Mouse (Mus musculus): ENCODE results near the gene Heatr1. TPM values are rescaled to one million over a fixed set of nuclear protein-coding genes. Genes with fewer than 3 reads are reported as not detected.

Gene Heatr1
- total RNA-seq (2015; ENCODE audit: low replicate concordance) = 10.2 and 11.3 TPM in 2 replicates
- total RNA-seq (2017; ENCODE audit: low replicate concordance) = 14.9 and 25.9 TPM in 2 replicates

GRCm38 (mm10) chr13:12394609-12395505, at the start of gene Heatr1:
Gene Heatr1 (plus strand): TSS chr13:12395027.
- peak; percentile 94 for ATAC-seq (replicated peaks; ENCODE audit: low FRiP score, poor library complexity, severe bottlenecking)

DNA sequence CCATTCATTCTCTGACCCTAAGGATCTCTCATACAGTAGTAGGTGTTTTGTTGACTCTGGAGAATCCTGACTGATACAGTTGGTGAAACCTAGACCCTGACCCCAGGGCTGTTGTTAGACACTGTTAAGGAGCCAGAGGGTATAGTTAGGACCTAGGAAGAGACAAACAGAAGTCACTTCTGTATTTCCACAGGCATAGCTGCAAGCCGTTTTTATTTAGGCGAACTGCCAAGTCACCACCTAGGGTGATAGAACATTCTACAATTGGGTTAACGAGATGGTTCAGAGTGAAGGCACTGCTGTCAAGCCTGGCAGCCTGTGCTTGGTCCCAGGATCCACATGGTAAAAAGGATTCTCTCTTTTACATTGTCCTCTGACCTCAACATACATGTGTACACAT, 48.0 kb upstream of the Heatr1 start:
- ATAC-seq (replicated peaks; ENCODE audit: low FRiP score, poor library complexity, severe bottlenecking) = no peak

DNA sequence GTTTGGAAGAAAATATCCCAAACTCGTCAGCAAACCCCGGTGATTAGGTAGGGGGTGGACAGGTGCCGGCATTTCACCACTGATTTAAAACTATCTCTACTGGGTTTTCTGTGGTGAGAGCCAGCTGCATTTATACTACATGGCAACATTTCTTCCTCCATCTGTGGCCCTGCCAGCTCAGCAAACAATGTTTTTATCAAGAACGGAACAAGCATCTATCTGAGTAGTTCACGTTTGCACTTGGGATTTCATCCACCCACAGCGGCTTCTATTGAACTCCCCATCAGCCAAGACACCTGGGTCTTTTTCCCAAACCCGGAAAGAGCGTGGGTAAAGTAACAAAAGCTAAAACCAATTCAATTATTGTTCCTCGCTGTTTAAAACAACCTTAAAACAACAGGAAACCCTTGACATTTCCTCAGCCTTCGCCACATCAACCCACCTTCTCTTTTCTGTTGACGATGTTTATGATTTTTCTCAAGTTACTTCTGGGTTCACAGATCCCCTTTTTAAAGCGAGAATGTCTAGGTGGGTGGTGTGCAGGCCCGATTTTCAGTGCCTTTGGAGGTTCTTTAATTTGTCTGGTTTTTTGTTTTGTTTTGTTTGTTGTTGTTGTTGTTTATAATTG, 45.5 kb upstream of the Heatr1 start:
- ATAC-seq (replicated peaks; ENCODE audit: low FRiP score, poor library complexity, severe bottlenecking) = no peak

- no peak for ATAC-seq (replicated peaks; ENCODE audit: low FRiP score, poor library complexity, severe bottlenecking)
Measured at GRCm38 (mm10) chr13:12356184-12356583, 38.6 kb upstream of the Heatr1 start.

DNA sequence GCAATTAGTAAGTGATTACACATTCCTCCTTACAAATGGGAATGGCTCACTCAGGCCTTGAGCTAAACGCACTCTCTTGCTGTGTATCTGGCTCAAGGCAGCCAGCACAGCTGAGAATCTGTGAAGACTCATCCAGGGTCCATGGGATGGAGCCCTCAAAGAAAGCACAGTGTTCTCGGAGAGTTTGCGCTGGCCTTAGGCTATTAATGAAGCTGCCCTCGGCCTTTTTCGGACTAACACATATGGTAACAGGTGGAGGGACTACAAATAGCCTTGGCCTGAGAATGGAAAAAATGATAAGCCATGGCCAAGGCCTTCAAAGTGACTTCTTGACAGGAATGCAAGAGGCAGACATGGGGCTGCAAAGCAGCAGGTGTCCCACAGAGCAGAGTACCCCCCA, 37.3 kb upstream of the Heatr1 start:
- ATAC-seq (replicated peaks; ENCODE audit: low FRiP score, poor library complexity, severe bottlenecking) = no peak

DNA sequence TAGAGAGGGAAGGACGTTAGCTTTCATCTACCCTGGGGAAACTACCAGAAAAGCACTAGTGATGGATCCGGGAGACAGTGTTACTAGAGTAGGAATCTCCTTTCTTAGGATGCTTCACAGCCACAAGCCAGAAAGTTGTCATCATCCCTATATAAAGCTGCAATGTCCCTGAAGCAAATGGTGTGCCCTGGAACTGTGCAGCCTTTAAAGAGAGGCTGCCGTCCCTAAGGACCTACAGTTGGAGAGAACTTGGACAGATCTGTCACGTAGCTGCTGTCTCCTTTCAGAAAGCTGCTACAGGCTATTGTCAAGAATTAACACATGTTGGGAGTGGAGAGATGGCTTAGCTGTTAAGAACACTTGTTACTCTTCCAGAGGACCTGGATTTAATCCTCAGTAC, 33.3 kb upstream of the Heatr1 start:
- no peak for ATAC-seq (replicated peaks; ENCODE audit: low FRiP score, poor library complexity, severe bottlenecking)

- ATAC-seq (replicated peaks; ENCODE audit: low FRiP score, poor library complexity, severe bottlenecking) = no peak
Measured at GRCm38 (mm10) chr13:12369041-12369621, 25.7 kb upstream of the Heatr1 start.

GRCm38 (mm10) chr13:12369930-12370329, 24.9 kb upstream of the Heatr1 start:
- no peak for ATAC-seq (replicated peaks; ENCODE audit: low FRiP score, poor library complexity, severe bottlenecking)

DNA sequence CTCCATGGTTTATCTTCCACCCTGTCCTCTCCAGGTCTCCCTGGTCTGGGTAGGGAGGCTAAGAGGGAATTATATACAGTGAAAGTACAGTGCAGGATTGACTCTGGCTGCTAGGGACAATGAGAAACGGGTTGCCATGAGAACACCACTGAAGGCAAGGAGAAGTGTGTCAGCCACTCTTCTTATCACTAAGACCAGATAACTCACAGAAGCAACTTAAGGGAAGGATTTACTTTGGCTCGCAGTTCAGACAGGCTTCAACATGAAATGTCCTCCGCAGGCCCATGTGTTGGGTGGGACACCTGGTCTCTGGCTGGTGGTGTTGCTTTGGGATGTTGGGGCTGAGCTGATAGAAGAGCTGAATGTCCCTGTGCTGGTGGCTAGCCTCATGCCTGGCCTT, 22.1 kb upstream of the Heatr1 start:
- no peak for ATAC-seq (replicated peaks; ENCODE audit: low FRiP score, poor library complexity, severe bottlenecking)

GRCm38 (mm10) chr13:12376778-12377177, 18.0 kb upstream of the Heatr1 start:
- no peak for ATAC-seq (replicated peaks; ENCODE audit: low FRiP score, poor library complexity, severe bottlenecking)

GRCm38 (mm10) chr13:12384796-12385195, 10.0 kb upstream of the Heatr1 start:
- ATAC-seq (replicated peaks; ENCODE audit: low FRiP score, poor library complexity, severe bottlenecking) = no peak

DNA sequence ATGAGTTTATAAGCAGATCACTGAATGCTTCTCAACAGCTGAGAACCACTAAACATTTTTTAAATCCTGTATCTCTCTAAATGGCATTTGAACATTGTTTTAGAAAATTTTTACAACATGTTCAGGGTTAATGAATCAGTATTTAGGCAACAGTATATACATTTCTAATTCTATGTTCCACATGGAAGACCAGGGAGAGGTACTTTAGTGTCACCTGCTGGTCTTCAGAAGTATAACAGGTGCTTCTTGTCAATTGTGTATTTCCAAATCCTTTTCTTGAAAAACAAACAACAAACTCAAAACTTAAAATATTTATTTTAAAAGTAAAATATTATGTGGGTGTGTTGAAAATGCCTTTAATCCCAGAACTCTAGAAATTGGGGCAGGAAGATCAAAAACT, 8.5 kb upstream of the Heatr1 start:
- no peak for ATAC-seq (replicated peaks; ENCODE audit: low FRiP score, poor library complexity, severe bottlenecking)

DNA sequence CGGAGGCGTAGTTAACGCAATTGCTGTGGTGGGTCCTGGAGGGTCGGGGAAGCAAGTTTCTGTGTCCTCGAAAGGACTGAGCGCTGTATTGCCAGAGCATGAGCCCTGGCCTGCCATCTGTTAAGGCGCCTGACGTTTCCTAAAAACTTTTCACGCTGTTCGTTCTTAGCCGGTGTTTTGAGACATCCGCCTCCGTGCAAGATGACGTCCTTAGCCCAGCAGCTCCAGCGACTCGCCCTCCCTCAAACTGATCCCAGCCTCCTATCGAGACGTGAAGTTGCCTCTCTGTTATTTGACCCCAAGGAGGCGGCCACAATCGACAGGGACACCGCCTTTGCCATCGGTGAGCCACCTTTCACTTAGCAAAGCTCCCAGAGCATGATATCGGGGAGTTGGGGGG, 744 bp downstream of the Heatr1 start:
- ATAC-seq (replicated peaks; ENCODE audit: low FRiP score, poor library complexity, severe bottlenecking) = peak; percentile 20; the same call in 1 of the 2 replicates

- ATAC-seq (replicated peaks; ENCODE audit: low FRiP score, poor library complexity, severe bottlenecking) = no peak
Measured at GRCm38 (mm10) chr13:12408343-12409066, 13.7 kb downstream of the Heatr1 start.

GRCm38 (mm10) chr13:12412016-12412415, 17.2 kb downstream of the Heatr1 start:
- no peak for ATAC-seq (replicated peaks; ENCODE audit: low FRiP score, poor library complexity, severe bottlenecking)

DNA sequence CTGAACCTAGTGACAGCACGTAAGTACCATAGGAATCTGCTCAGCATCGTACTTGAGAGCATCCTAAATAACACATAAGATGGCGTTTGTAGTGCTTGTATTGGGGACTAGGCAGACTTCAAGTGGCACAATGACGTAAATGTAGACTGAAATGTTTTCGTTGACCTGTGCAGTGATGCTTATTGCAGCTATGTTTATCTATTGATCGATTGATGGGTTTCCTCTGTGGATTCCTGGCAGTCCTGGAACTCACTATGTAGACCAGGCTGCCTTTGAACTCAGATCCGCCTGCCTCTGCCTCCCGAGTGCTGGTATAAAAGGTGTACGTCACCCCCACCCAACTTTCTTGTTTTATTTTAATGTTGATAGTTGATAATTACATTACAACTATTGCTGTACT, 25.8 kb downstream of the Heatr1 start:
- ATAC-seq (replicated peaks; ENCODE audit: low FRiP score, poor library complexity, severe bottlenecking) = no peak

GRCm38 (mm10) chr13:12428556-12428955, 33.7 kb downstream of the Heatr1 start:
- ATAC-seq (replicated peaks; ENCODE audit: low FRiP score, poor library complexity, severe bottlenecking) = no peak

DNA sequence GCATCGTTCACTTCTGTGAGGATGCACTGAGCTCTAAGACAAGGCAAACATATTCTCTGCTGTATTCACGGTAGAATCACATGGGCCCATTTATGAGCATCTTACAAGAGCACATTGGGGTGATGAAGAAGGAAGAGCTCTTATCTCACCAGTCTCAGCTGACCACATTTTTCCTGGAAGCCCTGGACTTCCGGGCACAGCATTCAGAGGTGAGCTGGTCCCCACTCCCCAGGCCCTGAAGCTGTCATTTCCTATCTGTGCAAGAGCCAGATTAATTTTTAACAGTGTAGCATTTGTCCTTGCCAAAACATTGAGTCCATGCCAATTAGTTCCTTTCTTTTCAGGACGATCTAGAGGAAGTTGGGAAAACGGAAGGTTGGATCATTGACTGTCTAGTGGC, 39.0 kb downstream of the Heatr1 start:
- ATAC-seq (replicated peaks; ENCODE audit: low FRiP score, poor library complexity, severe bottlenecking) = no peak

DNA sequence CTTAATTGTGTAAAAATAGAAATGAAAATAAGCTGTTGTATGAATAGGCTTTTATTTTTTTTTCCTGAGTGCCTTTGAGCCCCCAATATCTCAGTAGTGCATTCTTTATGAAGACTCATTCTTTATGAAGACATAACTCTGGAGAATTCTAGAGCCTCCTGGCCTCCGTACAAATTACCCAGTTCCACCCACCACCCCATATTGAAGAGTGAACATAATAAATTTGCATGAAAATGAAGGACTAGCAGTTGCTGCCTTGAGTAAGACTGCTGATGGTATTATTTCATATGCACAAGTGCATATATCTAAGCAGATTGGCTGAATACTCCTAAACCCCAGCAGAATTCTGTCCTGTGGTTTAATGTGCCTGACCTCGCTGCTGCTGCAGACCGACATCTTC, 44.8 kb downstream of the Heatr1 start:
- no peak for ATAC-seq (replicated peaks; ENCODE audit: low FRiP score, poor library complexity, severe bottlenecking)

- no peak for ATAC-seq (replicated peaks; ENCODE audit: low FRiP score, poor library complexity, severe bottlenecking)
Measured at GRCm38 (mm10) chr13:12440813-12441212, 46.0 kb downstream of the Heatr1 start.
